Mouse (Mus musculus) brown adipose tissue, adult 24 weeks (tissue): ENCODE data around the gene Zfp607a. TPM values are rescaled to one million over a fixed set of nuclear protein-coding genes. Genes with fewer than 3 reads are reported as not detected.
"Not testable (repeated sequence)": the region's sequence is repeated elsewhere in the genome, so short reads cannot be mapped to it uniquely, and the experiment has no call there.

Source experiments
- H3K27ac ChIP-seq: fragments of 200-500 bp; replicated peaks from 2 replicates; pipeline ENCODE4 v1.5.1; 2012; ENCODE audit warnings: low read depth, mild to moderate bottlenecking, low read length
- H3K4me1 ChIP-seq: fragments of 200-500 bp; 2 replicates; pipeline ENCODE4 v1.6.1; 2012; ENCODE audit warnings: low read length, mixed read lengths; ENCODE audit not compliant: control insufficient read depth, insufficient read depth, insufficient read length
- H3K4me3 ChIP-seq: fragments of 200-500 bp; 2 replicates; pipeline ENCODE4 v1.5.1; 2012; ENCODE audit warnings: low read depth, mild to moderate bottlenecking, low read length, moderate library complexity; ENCODE audit not compliant: insufficient read depth
- polyA plus RNA-seq: library from polyadenylated mRNA; stranded (reverse); fragments of >200 nt; gene quantifications from 2 replicates; pipeline ENCODE4 v1.2.4, GENCODE M21; 2012; ENCODE audit not compliant: missing spikeins, insufficient read depth, insufficient read length

Gene Zfp607a
- polyA plus RNA-seq = 1.7 and 2.0 TPM in 2 replicates

- H3K27ac ChIP-seq = no peak within 1 kb of the TSS
- no peaks in the 10 kb centered on the region for H3K4me1 ChIP-seq
- H3K4me3 ChIP-seq = no peak within 1 kb of the TSS
Measured at GRCm38 (mm10) chr7:27857227-27857626, at the start of gene Zfp607a. Gene Zfp607a, plus strand, starts transcription at chr7:27857527.

GRCm38 (mm10) chr7:27818526-27819110 is 38.7 kb upstream of the Zfp607a start:
- H3K27ac ChIP-seq = no peak overlapping the region
- H3K4me3 ChIP-seq = no peak overlapping the region
- H3K4me1 ChIP-seq = no peaks in the 10 kb centered on the region

GRCm38 (mm10) chr7:27822611-27823010 is 34.7 kb upstream of the Zfp607a start:
- Histone ChIP-seq H3K4me1 (no peaks in the 10 kb centered on the region), H3K4me3 (no peak overlapping the region), H3K27ac (no peak overlapping the region)

- Histone ChIP-seq H3K27ac (no peak overlapping the region), H3K4me1 (no peaks in the 10 kb centered on the region), H3K4me3 (no peak overlapping the region)
Measured at GRCm38 (mm10) chr7:27834131-27834530, 23.2 kb upstream of the Zfp607a start.

- no peaks in the 10 kb centered on the region; the same call in 1 of the 2 replicates for H3K4me1 ChIP-seq
- peak overlapping the region; percentile 73 for H3K27ac ChIP-seq
- peak overlapping the region; percentile 75 for H3K4me3 ChIP-seq
Measured at GRCm38 (mm10) chr7:27837896-27838295, 19.4 kb upstream of the Zfp607a start.

GRCm38 (mm10) chr7:27838323-27839249 is 18.7 kb upstream of the Zfp607a start, which contains the start of gene Zfp59:
Gene Zfp59, plus strand, starts transcription at chr7:27838607.
- H3K4me3 ChIP-seq = peak within 1 kb of the TSS; percentile 75
- H3K27ac ChIP-seq = peak within 1 kb of the TSS; percentile 73

GRCm38 (mm10) chr7:27839596-27839995 is 17.7 kb upstream of the Zfp607a start:
- peak overlapping the region; percentile 75; the same call in 1 of the 2 replicates for H3K4me3 ChIP-seq
- no peaks in the 10 kb centered on the region; the same call in 1 of the 2 replicates for H3K4me1 ChIP-seq
- H3K27ac ChIP-seq = no peak overlapping the region

More at GRCm38 (mm10) chr7:27838323-27839249, 18.7 kb upstream of the Zfp607a start, which contains the start of gene Zfp59:
- no peaks in the 10 kb centered on the region; the same call in 1 of the 2 replicates for H3K4me1 ChIP-seq

GRCm38 (mm10) chr7:27840104-27840503 is 17.2 kb upstream of the Zfp607a start:
- Histone ChIP-seq H3K27ac (no peak overlapping the region), H3K4me1 (no peaks in the 10 kb centered on the region; the same call in 1 of the 2 replicates), H3K4me3 (no peak overlapping the region)

GRCm38 (mm10) chr7:27859301-27860251 is 2.2 kb downstream of the Zfp607a start:
- Histone ChIP-seq H3K4me1 (no peaks in the 10 kb centered on the region), H3K4me3 (peak overlapping the region; percentile 96), H3K27ac (peak overlapping the region; percentile 71)

- H3K4me1 ChIP-seq = no peaks in the 10 kb centered on the region
- peak overlapping the region; percentile 71 for H3K27ac ChIP-seq
- peak overlapping the region; percentile 96 for H3K4me3 ChIP-seq
Measured at GRCm38 (mm10) chr7:27860396-27861235, 3.3 kb downstream of the Zfp607a start.

- H3K4me3 ChIP-seq, H3K4me1 ChIP-seq, H3K27ac ChIP-seq: not testable (repeated sequence)
Measured at GRCm38 (mm10) chr7:27862578-27862977, 5.3 kb downstream of the Zfp607a start.

- Histone ChIP-seq H3K4me3 (no peak overlapping the region), H3K27ac (no peak overlapping the region)
Measured at GRCm38 (mm10) chr7:27881721-27882120, 24.4 kb downstream of the Zfp607a start.

GRCm38 (mm10) chr7:27900601-27901000 is 43.3 kb downstream of the Zfp607a start:
- no peak overlapping the region for H3K27ac ChIP-seq
- no peak overlapping the region for H3K4me3 ChIP-seq
- no peaks in the 10 kb centered on the region for H3K4me1 ChIP-seq

More at GRCm38 (mm10) chr7:27881721-27882120, 24.4 kb downstream of the Zfp607a start:
- no peaks in the 10 kb centered on the region for H3K4me1 ChIP-seq
